Mouse (Mus musculus) G1E (cell line): ENCODE measurements around the gene Ino80.

ENCODE experiments used
- CTCF ChIP-seq: IDR thresholded peaks from 2 replicates; pipeline ENCODE4 v1.5.1; 2012; ENCODE audit warnings: low read depth, low read length, inconsistent platforms, mixed read lengths
- GATA1 ChIP-seq: IDR thresholded peaks from 2 replicates; pipeline ENCODE4 v1.6.1; 2012; ENCODE audit warnings: borderline replicate concordance, low read length, inconsistent platforms, mixed read lengths
- TAL1 ChIP-seq: conservative IDR thresholded peaks from 2 replicates; pipeline ENCODE4 v1.6.1; 2012; ENCODE audit warnings: low read depth, low read length, inconsistent platforms, mixed read lengths

DNA sequence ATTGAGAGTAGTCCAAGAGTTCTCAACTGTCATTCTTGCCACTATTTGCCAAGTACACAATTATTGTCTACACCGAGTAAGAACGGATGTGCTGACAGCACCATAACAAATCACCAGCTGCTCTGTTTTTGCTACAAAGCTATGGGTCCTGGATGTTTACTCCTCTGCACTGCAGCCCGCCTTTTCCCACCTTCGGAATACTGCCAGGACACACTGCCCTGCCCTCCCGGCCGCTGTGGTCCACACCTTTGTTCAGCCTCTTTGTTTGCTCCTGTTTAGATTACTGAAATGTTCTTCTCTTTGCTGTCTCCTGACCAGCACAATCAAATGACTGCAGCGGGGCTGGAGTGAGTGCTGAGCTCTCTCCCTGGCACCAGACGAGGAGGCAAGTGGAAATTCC is 69.2 kb downstream of the Ino80 start:
- TF ChIP-seq TAL1 (no peak), GATA1 (no peak), CTCF (no peak)
